Mouse (Mus musculus) midbrain, postnatal 0 days (tissue): ENCODE data around the gene Arxes1. TPM values are rescaled to one million over a fixed set of nuclear protein-coding genes. Genes with fewer than 3 reads are reported as not detected.
"Not testable (repeated sequence)": the region's sequence is repeated elsewhere in the genome, so short reads cannot be mapped to it uniquely, and the experiment has no call there.

ENCODE experiments used
- ATAC-seq: fragments of 200-750 bp; cut with Nextera tagmentation; 2 replicates; pipeline ENCODE4 v1.8.0; 2017; ENCODE audit warnings: moderate number of reproducible peaks, mild to moderate bottlenecking, moderate TSS enrichment, moderate library complexity; ENCODE audit not compliant: low FRiP score
- DNase-seq: peaks from one replicate; pipeline ENCODE4 v3.0.0-alpha.2; 2015; ENCODE audit warnings: low spot score
- H3K27ac ChIP-seq: fragments of 300-500 bp; sonication (generic); 2 replicates; pipeline ENCODE4 v1.5.1; 2014; ENCODE audit warnings: low read depth, mild to moderate bottlenecking, low read length, mixed read lengths
- H3K27me3 ChIP-seq: fragments of 300-500 bp; sonication (generic); 2 replicates; pipeline ENCODE4 v1.6.1; 2014; ENCODE audit warnings: low read length, control low read depth, mixed read lengths; ENCODE audit not compliant: insufficient read depth
- H3K36me3 ChIP-seq: fragments of 300-500 bp; sonication (generic); 2 replicates; pipeline ENCODE4 v1.6.1; 2014; ENCODE audit warnings: low read length, control low read depth, mixed read lengths; ENCODE audit not compliant: insufficient read depth
- H3K4me1 ChIP-seq: fragments of 300-500 bp; sonication (generic); 2 replicates; pipeline ENCODE4 v1.6.1; 2014; ENCODE audit warnings: mild to moderate bottlenecking, control low read depth, antibody characterized with exemption, low read length, mixed read lengths; ENCODE audit not compliant: insufficient read depth
- H3K4me2 ChIP-seq: fragments of 300-500 bp; sonication (generic); 2 replicates; pipeline ENCODE4 v1.6.1; 2014; ENCODE audit warnings: low read depth, mild to moderate bottlenecking, low read length, mixed read lengths; ENCODE audit not compliant: poor library complexity, severe bottlenecking
- H3K4me3 ChIP-seq: fragments of 300-500 bp; sonication (generic); 2 replicates; pipeline ENCODE4 v1.5.1; 2014; ENCODE audit warnings: low read depth, mild to moderate bottlenecking, low read length, moderate library complexity
- H3K9ac ChIP-seq: fragments of 300-500 bp; sonication (generic); replicated peaks from 2 replicates; pipeline ENCODE4 v1.6.1; 2014; ENCODE audit warnings: mild to moderate bottlenecking, low read length, moderate library complexity, mixed read lengths; ENCODE audit not compliant: poor library complexity, severe bottlenecking
- H3K9me3 ChIP-seq: fragments of 300-500 bp; sonication (generic); 2 replicates; pipeline ENCODE4 v1.6.1; 2016; ENCODE audit warnings: low read length, control low read depth
- CTCF ChIP-seq: IDR thresholded peaks from 2 replicates; pipeline ENCODE4 v1.5.1; 2016; ENCODE audit warnings: antibody characterized with exemption, mild to moderate bottlenecking
- WGBS: fragments of 180-500 bp; shearing (Covaris S2); extraction: QIAGEN DNeasy Blood & Tissue Kit; methylation state at CpG from one replicate; pipeline ENCODE4 v1.1.7; 2014; 5-methylcytosine and 5-hydroxymethylcytosine counted together
- polyA plus RNA-seq: library from polyadenylated mRNA; unstranded; fragments of >200 nt; fragmentation: Nextera tagmentation; extraction: Ambion mirVana; gene quantifications from 2 replicates; pipeline ENCODE4 v1.2.1, GENCODE M21; 2015
- total RNA-seq: library from RNA; depleted of rRNA; stranded (reverse); fragments of >200 nt; gene quantifications from 2 replicates; pipeline ENCODE4 v1.2.3, GENCODE M21; 2014; rRNA removed

Arxes1 gene
- total and polyA plus RNA-seq, 2 experiments from 2014 or later: 85.3 to 243 TPM

GRCm38 (mm10) chrX:136060698-136061097 lies 27.5 kb downstream of the Arxes1 start:
- no peak overlapping the region for H3K27ac ChIP-seq
- WGBS: 71% methylated on average over 1 of the region's 1 CpGs
- H3K9ac ChIP-seq: no peak overlapping the region
- no peaks in the 10 kb centered on the region for H3K36me3 ChIP-seq
- DNase-seq (no peak), ATAC-seq (no peak)
- H3K4me1 ChIP-seq: no peaks in the 10 kb centered on the region
- H3K4me2 ChIP-seq: no peak overlapping the region
- no peaks in the 10 kb centered on the region for H3K9me3 ChIP-seq
- H3K27me3 ChIP-seq: no peaks in the 10 kb centered on the region
- no peak for TF ChIP-seq CTCF
- H3K4me3 ChIP-seq: no peak overlapping the region

- H3K27me3 ChIP-seq, H3K36me3 ChIP-seq, H3K4me1 ChIP-seq, H3K9me3 ChIP-seq: not testable (repeated sequence)
- peak overlapping the region; percentile 50; the same call in 1 of the 2 replicates for H3K9ac ChIP-seq
- 14% methylated on average over 3 of the region's 48 CpGs for WGBS
- H3K27ac ChIP-seq: peak overlapping the region; percentile 62
- H3K4me3 ChIP-seq: peak overlapping the region; percentile 38
- peak overlapping the region; percentile 27 for H3K4me2 ChIP-seq
- ATAC-seq: peak; percentile 77
- peak; percentile 67 for TF ChIP-seq CTCF
- DNase-seq: peak; percentile 66
Observed at GRCm38 (mm10) chrX:136067201-136067991, 34.2 kb downstream of the Arxes1 start.

GRCm38 (mm10) chrX:136068020-136068419 lies 34.9 kb downstream of the Arxes1 start, which contains the start of gene Bex2:
Bex2 (minus strand) TSS chrX:136068236.
- Histone ChIP-seq H3K4me2 (peak within 1 kb of the TSS; percentile 27), H3K27ac (peak within 1 kb of the TSS; percentile 62), H3K9ac (peak within 1 kb of the TSS; percentile 50; the same call in 1 of the 2 replicates), H3K4me3 (peak within 1 kb of the TSS; percentile 38)
- not testable (repeated sequence) for H3K4me1 ChIP-seq, H3K9me3 ChIP-seq, H3K27me3 ChIP-seq, H3K36me3 ChIP-seq
- WGBS: no CpG with 5 or more reads among the region's 32 CpGs
- DNase-seq: peak; percentile 8
- ATAC-seq: peak; percentile 97

Other genes with a start within 250 kb of the Arxes1 start
- gene Bhlhb9, start 235.8 kb upstream of the Arxes1 start, total RNA-seq: 69.9 and 80.2 TPM in 2 replicates
- gene Bhlhb9, start 235.8 kb upstream of the Arxes1 start, polyA plus RNA-seq: 106 and 109 TPM in 2 replicates
- gene Gprasp2, start 194.3 kb upstream of the Arxes1 start, total RNA-seq: 198 and 252 TPM in 2 replicates
- 285 and 291 TPM in 2 replicates for gene Gprasp2, start 194.3 kb upstream of the Arxes1 start, polyA plus RNA-seq
- gene Arxes2, start 39.5 kb upstream of the Arxes1 start, total RNA-seq: 238 and 253 TPM in 2 replicates
- 387 and 388 TPM in 2 replicates for gene Arxes2, start 39.5 kb upstream of the Arxes1 start, polyA plus RNA-seq
- 294 and 349 TPM in 2 replicates for gene Bex2, start 34.9 kb downstream of the Arxes1 start, total RNA-seq
- gene Bex2, start 34.9 kb downstream of the Arxes1 start, polyA plus RNA-seq: 1,179 and 1,237 TPM in 2 replicates
- 0.14 and 0.71 TPM in 2 replicates for gene Nxf3, start 51.9 kb downstream of the Arxes1 start, total RNA-seq
- gene Nxf3, start 51.9 kb downstream of the Arxes1 start, polyA plus RNA-seq: 0.05 and 0.10 TPM in 2 replicates
- 66.6 and 75.0 TPM in 2 replicates for gene Bex4, start 105.6 kb downstream of the Arxes1 start, total RNA-seq
- 189 and 207 TPM in 2 replicates for gene Bex4, start 105.6 kb downstream of the Arxes1 start, polyA plus RNA-seq
- gene Tceal8, start 139.0 kb downstream of the Arxes1 start, total RNA-seq: 84.0 and 99.7 TPM in 2 replicates
- 133 and 135 TPM in 2 replicates for gene Tceal8, start 139.0 kb downstream of the Arxes1 start, polyA plus RNA-seq
- 7.9 and 14.2 TPM in 2 replicates for gene Tceal5, start 170.5 kb downstream of the Arxes1 start, total RNA-seq
- 37.1 and 39.2 TPM in 2 replicates for gene Tceal5, start 170.5 kb downstream of the Arxes1 start, polyA plus RNA-seq
- gene Tceal7, start 181.4 kb downstream of the Arxes1 start, total RNA-seq: 2.6 and 6.2 TPM in 2 replicates
- 5.7 and 5.8 TPM in 2 replicates for gene Tceal7, start 181.4 kb downstream of the Arxes1 start, polyA plus RNA-seq
- 73.9 and 108 TPM in 2 replicates for gene Bex1, start 182.1 kb downstream of the Arxes1 start, total RNA-seq
- 336 and 338 TPM in 2 replicates for gene Bex1, start 182.1 kb downstream of the Arxes1 start, polyA plus RNA-seq
- 71.2 and 131 TPM in 2 replicates for gene Tceal9, start 211.7 kb downstream of the Arxes1 start, total RNA-seq
- 253 and 259 TPM in 2 replicates for gene Tceal9, start 211.7 kb downstream of the Arxes1 start, polyA plus RNA-seq
- 305 and 324 TPM in 2 replicates for gene Bex3, start 236.9 kb downstream of the Arxes1 start, total RNA-seq
- 916 and 923 TPM in 2 replicates for gene Bex3, start 236.9 kb downstream of the Arxes1 start, polyA plus RNA-seq